Mouse (Mus musculus) limb, embryonic 12.5 days (tissue): ENCODE results near the gene Sestd1. TPM values are rescaled to one million over a fixed set of nuclear protein-coding genes. Genes with fewer than 3 reads are reported as not detected.

Source experiments
- ATAC-seq: fragments of 200-750 bp; cut with Nextera tagmentation; 2 replicates; pipeline ENCODE4 v1.8.0; 2017; ENCODE audit warnings: low read depth, moderate TSS enrichment; ENCODE audit not compliant: insufficient number of reproducible peaks, insufficient read depth, low FRiP score, low TSS enrichment
- H3K27ac ChIP-seq: fragments of 300-500 bp; sonication (generic); 2 replicates; pipeline ENCODE4 v1.5.1; 2016; ENCODE audit warnings: mild to moderate bottlenecking, moderate library complexity
- H3K27me3 ChIP-seq: fragments of 300-500 bp; sonication (generic); 2 replicates; pipeline ENCODE4 v1.6.1; 2016; ENCODE audit warnings: mild to moderate bottlenecking, moderate library complexity
- H3K36me3 ChIP-seq: fragments of 300-500 bp; sonication (generic); 2 replicates; pipeline ENCODE4 v1.6.1; 2016; ENCODE audit warnings: mild to moderate bottlenecking, moderate library complexity
- H3K4me1 ChIP-seq: fragments of 300-500 bp; sonication (generic); replicated peaks from 2 replicates; pipeline ENCODE4 v1.6.1; 2016
- H3K4me2 ChIP-seq: fragments of 300-500 bp; sonication (generic); 2 replicates; pipeline ENCODE4 v1.6.1; 2016; ENCODE audit warnings: mild to moderate bottlenecking, moderate library complexity
- H3K4me3 ChIP-seq: fragments of 300-500 bp; sonication (generic); replicated peaks from 2 replicates; pipeline ENCODE4 v1.5.1; 2016; ENCODE audit warnings: mild to moderate bottlenecking
- H3K9ac ChIP-seq: fragments of 300-500 bp; sonication (generic); replicated peaks from 2 replicates; pipeline ENCODE4 v1.6.1; 2016; ENCODE audit warnings: mild to moderate bottlenecking, moderate library complexity
- H3K9me3 ChIP-seq: fragments of 300-500 bp; sonication (generic); 2 replicates; pipeline ENCODE4 v1.6.1; 2016; ENCODE audit warnings: mild to moderate bottlenecking, moderate library complexity
- WGBS: fragments of 180-500 bp; shearing (Covaris S2); methylation state at CpG from one replicate; pipeline ENCODE4 v1.1.7; 2016; 5-methylcytosine and 5-hydroxymethylcytosine counted together
- polyA plus RNA-seq: library from polyadenylated mRNA; unstranded; fragments of >200 nt; fragmentation: Nextera tagmentation; extraction: Ambion mirVana; gene quantifications from 2 replicates; pipeline ENCODE4 v1.2.1, GENCODE M21; 2016

Sestd1 gene
- polyA plus RNA-seq = 25.1 and 25.2 TPM in 2 replicates

GRCm38 (mm10) chr2:77280512-77281409, at the start of gene Sestd1:
Gene Sestd1, minus strand, starts transcription at chr2:77280592.
- H3K27me3 ChIP-seq = no peaks in the 10 kb centered on the region
- 0 out of 2 replicates have a peak, but pooled peaks cover 5% of the 10 kb centered on the region for H3K9me3 ChIP-seq
- peaks cover 23% of the 10 kb centered on the region for H3K4me1 ChIP-seq
- 7% methylated on average over 45 of the region's 73 CpGs for WGBS
- H3K4me2 ChIP-seq = peak within 1 kb of the TSS; percentile 77
- peak within 1 kb of the TSS; percentile 98 for H3K9ac ChIP-seq
- H3K27ac ChIP-seq = peak within 1 kb of the TSS; percentile 82
- H3K36me3 ChIP-seq = no peaks in the 10 kb centered on the region
- ATAC-seq = peak; percentile 75
- peak within 1 kb of the TSS; percentile 95 for H3K4me3 ChIP-seq

- H3K4me3 ChIP-seq = no peak overlapping the region
- 87% methylated on average over 3 of the region's 3 CpGs for WGBS
- no peaks in the 10 kb centered on the region for H3K27me3 ChIP-seq
- no peaks in the 10 kb centered on the region for H3K9me3 ChIP-seq
- ATAC-seq = no peak
- peaks cover 9% of the 10 kb centered on the region for H3K4me1 ChIP-seq
- H3K27ac ChIP-seq = no peak overlapping the region
- H3K9ac ChIP-seq = no peak overlapping the region
- no peak overlapping the region for H3K4me2 ChIP-seq
- no peaks in the 10 kb centered on the region for H3K36me3 ChIP-seq
Measured at GRCm38 (mm10) chr2:77327246-77327645, 46.9 kb upstream of the Sestd1 start.

- peaks cover 9% of the 10 kb centered on the region for H3K4me1 ChIP-seq
- ATAC-seq = no peak
- no peaks in the 10 kb centered on the region for H3K36me3 ChIP-seq
- H3K9me3 ChIP-seq = no peaks in the 10 kb centered on the region
- 10% methylated on average over 6 of the region's 6 CpGs for WGBS
- H3K27me3 ChIP-seq = no peaks in the 10 kb centered on the region
- H3K9ac ChIP-seq = no peak overlapping the region
- H3K27ac ChIP-seq = 0 out of 2 replicates have a peak overlapping the region, but pooled peaks have one; percentile 23
- no peak overlapping the region for H3K4me3 ChIP-seq
- 0 out of 2 replicates have a peak overlapping the region, but pooled peaks have one; percentile 6 for H3K4me2 ChIP-seq
Measured at GRCm38 (mm10) chr2:77323739-77324138, 43.3 kb upstream of the Sestd1 start.

- 76% methylated on average over 9 of the region's 9 CpGs for WGBS
- no peak overlapping the region for H3K27ac ChIP-seq
Measured at GRCm38 (mm10) chr2:77323156-77323555, 42.8 kb upstream of the Sestd1 start.

GRCm38 (mm10) chr2:77319196-77319595, 38.8 kb upstream of the Sestd1 start:
- 90% methylated on average over 5 of the region's 5 CpGs for WGBS
- Histone ChIP-seq H3K36me3 (no peaks in the 10 kb centered on the region), H3K4me2 (no peak overlapping the region), H3K9ac (no peak overlapping the region), H3K4me3 (no peak overlapping the region), H3K27me3 (no peaks in the 10 kb centered on the region), H3K4me1 (peaks cover 8% of the 10 kb centered on the region), H3K27ac (no peak overlapping the region), H3K9me3 (no peaks in the 10 kb centered on the region)
- ATAC-seq = no peak

More at GRCm38 (mm10) chr2:77323156-77323555, 42.8 kb upstream of the Sestd1 start:
- no peak for ATAC-seq
- Histone ChIP-seq H3K4me3 (no peak overlapping the region), H3K4me1 (peaks cover 9% of the 10 kb centered on the region), H3K9me3 (no peaks in the 10 kb centered on the region), H3K9ac (no peak overlapping the region), H3K4me2 (no peak overlapping the region), H3K27me3 (no peaks in the 10 kb centered on the region), H3K36me3 (no peaks in the 10 kb centered on the region)

- H3K4me2 ChIP-seq = no peak overlapping the region
- H3K27me3 ChIP-seq = no peaks in the 10 kb centered on the region
- H3K9ac ChIP-seq = no peak overlapping the region
- WGBS = 37% methylated on average over 7 of the region's 7 CpGs
- H3K4me1 ChIP-seq = no peaks in the 10 kb centered on the region
- H3K4me3 ChIP-seq = no peak overlapping the region
- ATAC-seq = no peak
- no peaks in the 10 kb centered on the region for H3K36me3 ChIP-seq
- no peak overlapping the region for H3K27ac ChIP-seq
- no peaks in the 10 kb centered on the region for H3K9me3 ChIP-seq
Measured at GRCm38 (mm10) chr2:77316961-77317360, 36.6 kb upstream of the Sestd1 start.

- no peaks in the 10 kb centered on the region for H3K9me3 ChIP-seq
- 89% methylated on average over 10 of the region's 10 CpGs for WGBS
- H3K4me1 ChIP-seq = no peaks in the 10 kb centered on the region
- no peaks in the 10 kb centered on the region for H3K36me3 ChIP-seq
- H3K27me3 ChIP-seq = no peaks in the 10 kb centered on the region
- no peak overlapping the region for H3K9ac ChIP-seq
- ATAC-seq = no peak
- no peak overlapping the region for H3K27ac ChIP-seq
- no peak overlapping the region for H3K4me3 ChIP-seq
- no peak overlapping the region for H3K4me2 ChIP-seq
Measured at GRCm38 (mm10) chr2:77313846-77314245, 33.5 kb upstream of the Sestd1 start.

- no peak overlapping the region for H3K9ac ChIP-seq
- H3K4me1 ChIP-seq = no peaks in the 10 kb centered on the region
- no peaks in the 10 kb centered on the region for H3K9me3 ChIP-seq
- H3K4me3 ChIP-seq = no peak overlapping the region
- no peaks in the 10 kb centered on the region for H3K36me3 ChIP-seq
- no peak overlapping the region for H3K27ac ChIP-seq
- 81% methylated on average over 9 of the region's 9 CpGs for WGBS
- no peak overlapping the region for H3K4me2 ChIP-seq
- H3K27me3 ChIP-seq = no peaks in the 10 kb centered on the region
- no peak for ATAC-seq
Measured at GRCm38 (mm10) chr2:77312616-77313015, 32.2 kb upstream of the Sestd1 start.

GRCm38 (mm10) chr2:77309313-77309712, 28.9 kb upstream of the Sestd1 start:
- no peak for ATAC-seq
- 55% methylated on average over 7 of the region's 7 CpGs for WGBS
- H3K4me2 ChIP-seq = no peak overlapping the region

GRCm38 (mm10) chr2:77304494-77304893, 24.1 kb upstream of the Sestd1 start:
- H3K27ac ChIP-seq = no peak overlapping the region
- H3K4me1 ChIP-seq = peaks cover 7% of the 10 kb centered on the region; the same call in 1 of the 2 replicates
- WGBS = 71% methylated on average over 3 of the region's 3 CpGs
- no peak overlapping the region for H3K9ac ChIP-seq
- ATAC-seq = no peak
- H3K27me3 ChIP-seq = no peaks in the 10 kb centered on the region
- no peaks in the 10 kb centered on the region for H3K36me3 ChIP-seq
- no peaks in the 10 kb centered on the region for H3K9me3 ChIP-seq
- H3K4me3 ChIP-seq = no peak overlapping the region
- H3K4me2 ChIP-seq = no peak overlapping the region

More at GRCm38 (mm10) chr2:77309313-77309712, 28.9 kb upstream of the Sestd1 start:
- Histone ChIP-seq H3K27me3 (no peaks in the 10 kb centered on the region), H3K9ac (no peak overlapping the region), H3K27ac (no peak overlapping the region), H3K4me1 (peaks cover 7% of the 10 kb centered on the region; the same call in 1 of the 2 replicates), H3K36me3 (no peaks in the 10 kb centered on the region), H3K9me3 (no peaks in the 10 kb centered on the region), H3K4me3 (no peak overlapping the region)

- ATAC-seq = no peak
- no peak overlapping the region for H3K9ac ChIP-seq
- H3K36me3 ChIP-seq = no peaks in the 10 kb centered on the region
- WGBS = 68% methylated on average over 3 of the region's 3 CpGs
- H3K4me2 ChIP-seq = no peak overlapping the region
- H3K9me3 ChIP-seq = no peaks in the 10 kb centered on the region
- H3K27me3 ChIP-seq = no peaks in the 10 kb centered on the region
- no peak overlapping the region for H3K4me3 ChIP-seq
- H3K4me1 ChIP-seq = peaks cover 7% of the 10 kb centered on the region; the same call in 1 of the 2 replicates
- no peak overlapping the region for H3K27ac ChIP-seq
Measured at GRCm38 (mm10) chr2:77303716-77304115, 23.3 kb upstream of the Sestd1 start.
